Mouse (Mus musculus) kidney, postnatal 36 days (tissue): ENCODE data around the gene Dgkz.

Source experiments
- DNase-seq, 2 experiments: peaks; one replicate each; pipeline ENCODE4 v3.0.0; 2021 to 2022; ENCODE audit warnings: mixed read lengths in 2 of 2

The Dgkz gene

DNA sequence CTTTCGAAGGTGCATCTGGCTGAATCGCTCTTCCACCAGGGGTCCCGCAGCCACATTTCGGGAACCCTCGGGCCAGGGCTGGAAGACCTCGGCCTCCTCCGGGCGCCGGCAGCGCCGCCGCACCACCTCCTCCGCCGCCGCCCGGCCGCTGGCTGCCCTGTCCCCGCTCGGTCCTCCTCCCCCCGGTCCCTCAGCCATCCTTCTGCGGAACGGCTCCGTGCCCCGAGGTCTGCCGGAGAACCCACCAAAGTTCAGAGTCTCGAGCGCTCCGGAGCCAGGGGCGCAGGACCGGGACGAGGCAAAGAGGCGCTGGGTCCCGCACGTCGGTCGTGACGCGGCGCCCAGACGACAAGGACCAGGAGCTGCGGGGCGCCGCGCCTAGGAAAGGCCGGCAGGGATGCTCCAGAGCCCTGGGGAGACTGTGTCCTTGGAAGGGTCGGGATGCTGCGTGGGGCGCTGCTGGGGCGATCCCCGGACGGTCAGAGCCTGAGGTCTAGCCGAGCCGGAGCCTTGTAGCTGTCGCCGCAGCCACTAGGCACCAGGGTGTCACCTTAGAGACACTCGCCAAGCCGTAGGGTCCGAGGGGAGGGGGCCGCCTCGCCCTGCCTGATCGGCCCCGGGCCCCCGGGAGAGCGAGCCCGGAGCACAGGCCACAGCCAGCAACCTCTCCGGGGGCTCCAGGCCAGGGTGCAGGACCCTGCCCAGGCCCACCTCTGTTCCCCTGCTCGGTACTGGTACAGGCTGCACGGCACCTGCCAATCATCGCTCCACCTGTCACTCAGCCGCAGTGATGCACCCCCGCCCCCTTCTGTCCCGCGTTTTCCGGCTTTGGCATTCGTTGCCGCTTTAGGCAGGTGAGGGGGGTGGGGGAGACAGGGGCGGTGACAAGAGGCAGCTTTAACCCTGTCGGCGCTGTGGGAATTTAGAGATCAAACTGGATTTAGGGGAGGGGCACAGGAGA is at the start of gene Dgkz:
Dgkz (minus strand) TSS at position 284 of the 961 bp plus-strand sequence.
- peak in 1 of 2 experiments; percentile 31 for DNase-seq

DNA sequence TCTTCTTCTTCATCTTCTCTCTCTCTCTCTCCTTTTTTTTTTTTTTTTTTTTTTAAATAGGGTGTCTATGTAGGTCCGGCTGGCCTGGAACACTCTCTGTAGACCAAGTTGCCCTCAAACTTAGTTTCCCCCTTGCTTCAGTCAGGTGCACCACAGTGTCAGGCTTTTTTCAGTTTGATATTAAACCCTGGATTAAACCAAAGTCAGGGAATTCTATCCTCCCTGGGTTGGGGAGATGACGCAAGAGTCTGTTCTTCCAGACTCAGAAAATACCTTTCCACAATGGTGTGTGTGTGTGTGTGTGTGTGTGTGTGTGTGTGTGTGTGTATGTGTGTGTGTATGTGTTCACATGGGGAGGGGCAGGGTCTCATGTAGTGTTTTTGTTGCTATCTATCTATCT is 49.5 kb upstream of the Dgkz start:
- DNase-seq: no peak

DNA sequence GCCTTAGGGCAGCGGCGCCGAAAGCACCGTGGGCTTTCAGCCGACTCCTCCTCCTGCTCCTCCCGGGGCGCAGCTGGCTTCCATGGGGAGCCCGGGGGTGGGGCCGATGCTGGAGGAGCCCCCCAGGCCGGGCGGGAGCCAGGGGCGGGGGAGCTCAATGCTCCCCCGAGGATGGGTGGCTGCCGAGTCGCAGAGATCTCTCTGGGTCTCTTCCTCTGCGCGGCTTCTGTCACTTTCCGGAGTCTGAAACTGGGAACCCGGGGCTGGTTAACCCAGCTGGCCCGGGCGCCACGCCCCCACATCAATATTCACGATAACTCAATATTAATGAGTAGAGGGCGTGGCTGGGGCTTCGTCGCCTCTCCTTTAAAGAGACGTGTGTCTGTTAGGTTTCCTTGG is 48.6 kb upstream of the Dgkz start, which contains the start of gene Creb3l1:
Creb3l1 (minus strand) TSS at position 229 of the 399 bp plus-strand sequence.
- peak; percentile 85 to 90 for DNase-seq

DNA sequence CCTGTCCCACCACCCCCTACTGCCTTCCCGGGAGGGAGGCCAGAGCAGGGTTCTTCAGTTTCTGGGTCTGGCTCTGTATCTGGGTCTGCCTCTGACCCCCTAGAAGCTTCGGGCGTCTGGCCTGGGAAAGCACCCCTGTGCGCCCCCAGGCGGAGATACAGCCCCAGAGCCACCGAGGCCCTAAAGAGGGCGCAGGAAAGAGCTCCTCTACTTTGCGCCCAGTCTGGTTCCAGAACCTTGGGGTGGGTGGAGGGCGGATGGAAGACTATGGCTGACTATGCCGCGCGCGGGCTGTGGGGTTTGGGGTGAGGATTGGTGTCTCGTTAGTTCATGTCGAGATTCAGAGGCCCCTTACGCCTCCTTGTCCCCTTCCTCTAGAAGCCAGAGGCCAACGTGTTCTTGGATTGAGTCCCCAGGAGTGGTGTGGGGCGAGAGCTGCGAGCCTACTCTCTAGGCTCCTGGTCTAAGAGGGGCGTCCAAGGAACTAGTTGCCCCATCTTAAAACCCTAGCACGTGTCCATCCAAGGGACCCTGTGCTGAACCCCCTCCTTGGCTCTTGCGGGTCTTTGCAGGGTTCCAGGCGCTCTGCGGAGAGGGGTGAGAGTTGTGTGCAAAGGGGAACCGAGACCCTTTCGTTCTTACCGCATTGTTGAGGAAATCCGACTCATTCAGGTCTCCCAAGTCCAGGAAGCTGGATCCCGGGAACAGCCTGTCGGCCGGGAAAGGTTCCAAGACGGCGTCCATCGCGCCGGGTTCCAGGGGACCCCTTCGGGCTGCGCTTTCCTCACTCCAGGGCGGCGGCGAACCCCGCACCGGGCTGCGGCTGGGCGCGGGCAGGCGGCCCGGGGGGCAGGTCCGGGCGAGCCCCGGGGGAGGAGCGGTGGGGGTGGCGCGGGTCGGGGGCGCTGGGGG is 48.0 kb upstream of the Dgkz start:
- DNase-seq: peak in 1 of 2 experiments; percentile 74

DNA sequence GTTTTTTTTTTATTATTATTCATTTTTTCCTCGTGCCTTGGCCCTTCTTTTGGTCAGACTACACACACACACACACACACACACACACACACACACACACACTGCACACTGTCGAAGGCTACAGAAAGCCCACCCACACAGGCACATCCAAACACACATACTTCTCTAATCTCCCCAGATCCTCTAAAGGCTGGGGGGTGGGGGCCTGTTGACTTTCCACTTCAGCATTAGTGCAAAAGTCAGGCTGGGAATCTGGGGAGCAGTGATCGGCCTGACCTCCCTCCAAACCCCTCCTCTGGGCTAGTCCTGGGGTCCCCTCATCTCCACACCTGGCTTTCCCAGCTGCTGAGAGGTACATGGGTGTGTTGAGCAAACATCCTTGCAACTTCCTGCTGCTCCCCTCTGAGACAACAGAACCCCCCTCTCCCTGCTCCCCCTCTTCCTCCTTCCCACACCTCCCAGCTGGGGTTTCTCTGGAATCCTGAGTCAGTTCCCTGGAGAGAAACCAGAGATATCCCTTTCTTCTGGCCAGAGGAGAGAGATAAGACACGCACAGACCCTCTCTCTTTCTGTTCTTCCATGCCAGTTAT is 45.1 kb upstream of the Dgkz start:
- DNase-seq: peak in 1 of 2 experiments; percentile 19

DNA sequence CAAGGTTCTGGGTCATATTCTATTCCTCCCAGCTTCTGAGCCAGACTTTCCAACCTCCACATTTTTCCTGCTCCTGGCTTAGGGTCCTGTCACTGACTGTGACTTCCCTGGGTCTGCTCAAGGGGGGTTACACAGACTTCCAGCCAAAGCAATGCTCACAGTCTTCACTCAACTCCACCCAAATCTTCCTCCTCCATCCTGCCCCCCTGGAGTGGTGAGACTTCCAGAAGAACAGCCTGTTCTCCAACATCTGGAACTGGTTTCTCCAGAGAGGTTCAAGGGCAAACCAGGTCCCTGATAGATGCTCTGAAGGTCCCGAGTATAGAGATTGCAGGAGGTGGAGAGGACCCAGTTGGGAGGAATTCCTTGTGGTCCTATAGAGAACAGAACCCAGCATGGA is 41.8 kb upstream of the Dgkz start:
- no peak for DNase-seq

DNA sequence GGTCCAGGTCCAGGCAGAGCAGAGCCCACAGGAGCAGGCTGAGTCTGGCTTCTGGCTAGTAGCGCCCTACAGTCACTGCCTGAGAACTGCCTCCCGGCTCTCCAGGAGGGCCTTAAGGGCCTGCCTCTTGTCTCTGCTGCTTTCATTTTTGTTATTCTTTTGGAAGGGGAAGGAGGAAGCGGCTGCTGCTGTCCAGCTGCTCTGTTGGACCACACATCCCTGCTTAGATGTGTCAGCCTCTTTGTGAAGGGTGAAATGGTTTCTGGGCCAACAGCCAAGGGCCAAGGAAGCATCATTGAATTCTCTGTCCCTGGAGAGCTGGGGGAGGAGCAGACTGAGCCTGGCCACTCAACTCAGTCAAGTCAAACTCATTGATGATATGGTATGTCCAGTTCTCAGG is 41.3 kb upstream of the Dgkz start:
- DNase-seq: peak; percentile 79 to 82

DNA sequence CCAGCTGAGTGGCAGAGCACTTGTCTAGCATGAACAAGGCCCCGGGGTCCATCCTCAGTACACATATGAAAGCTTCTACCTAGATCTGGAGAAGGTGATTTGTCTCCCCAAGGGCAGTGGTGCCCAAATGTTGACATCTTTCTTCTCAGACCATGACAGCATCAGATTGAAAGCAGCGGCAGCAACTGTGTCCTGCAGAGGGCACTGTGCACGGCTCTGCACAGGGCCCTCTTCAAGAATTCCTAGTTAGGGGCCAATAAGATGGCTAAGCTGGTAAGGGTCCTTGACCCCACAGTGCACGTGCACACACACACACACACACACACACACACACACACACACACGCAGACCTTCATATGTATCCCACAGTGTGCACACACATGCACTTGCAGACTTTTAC is 39.2 kb upstream of the Dgkz start:
- no peak for DNase-seq

DNA sequence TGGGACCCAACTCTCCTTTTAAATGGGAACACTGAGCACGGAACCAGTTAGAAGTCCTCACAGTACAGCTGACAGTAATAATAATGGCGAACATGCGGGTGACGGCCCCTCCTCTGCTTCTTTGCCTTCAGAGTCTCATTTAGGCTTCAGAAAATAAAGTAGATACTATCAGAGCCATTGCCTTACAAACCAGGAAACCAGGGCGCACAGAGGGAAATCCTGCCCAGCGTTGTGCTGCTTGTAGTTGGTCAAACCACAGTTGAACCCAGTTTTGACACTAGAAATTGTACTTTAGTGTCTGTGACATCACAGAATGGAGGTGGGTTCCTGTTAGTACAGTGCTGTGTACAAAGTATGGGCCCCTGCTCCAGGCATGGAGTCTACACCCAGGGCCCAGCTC is 38.6 kb upstream of the Dgkz start:
- no peak for DNase-seq

DNA sequence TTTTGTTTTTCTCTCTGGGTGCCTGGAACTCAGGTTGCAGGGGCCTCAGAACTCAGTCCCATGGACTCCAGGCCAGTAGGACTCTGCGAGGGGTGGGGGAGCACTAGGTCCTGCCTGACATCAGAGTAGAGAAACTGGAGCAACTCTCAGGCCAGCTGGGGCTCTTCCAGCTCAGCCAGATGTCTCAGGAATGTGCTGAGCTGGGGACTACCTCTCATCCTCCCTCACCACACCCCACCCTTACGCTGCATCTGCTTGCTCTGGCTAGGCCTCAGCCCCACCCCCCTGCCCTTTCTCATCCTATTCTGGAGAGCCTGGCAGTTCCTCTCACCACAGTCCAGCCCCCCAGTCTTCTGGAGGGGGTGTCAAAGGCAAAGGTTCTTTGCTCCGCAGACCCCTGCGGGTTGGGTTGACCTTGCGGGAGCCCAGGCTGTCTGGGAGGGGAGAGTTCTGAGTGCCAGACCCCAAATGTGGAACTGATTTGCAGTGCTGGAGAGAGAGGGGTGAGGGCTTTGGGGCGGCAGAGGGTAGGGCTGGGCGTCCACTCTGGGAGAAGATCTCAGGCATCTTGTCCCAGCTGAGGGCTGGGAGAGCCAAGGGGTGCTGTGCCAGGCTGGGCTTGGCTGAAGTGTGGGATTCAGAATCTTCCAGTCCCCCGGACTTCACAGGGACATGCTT is 37.2 kb upstream of the Dgkz start:
- DNase-seq: peak; percentile 80 to 88

DNA sequence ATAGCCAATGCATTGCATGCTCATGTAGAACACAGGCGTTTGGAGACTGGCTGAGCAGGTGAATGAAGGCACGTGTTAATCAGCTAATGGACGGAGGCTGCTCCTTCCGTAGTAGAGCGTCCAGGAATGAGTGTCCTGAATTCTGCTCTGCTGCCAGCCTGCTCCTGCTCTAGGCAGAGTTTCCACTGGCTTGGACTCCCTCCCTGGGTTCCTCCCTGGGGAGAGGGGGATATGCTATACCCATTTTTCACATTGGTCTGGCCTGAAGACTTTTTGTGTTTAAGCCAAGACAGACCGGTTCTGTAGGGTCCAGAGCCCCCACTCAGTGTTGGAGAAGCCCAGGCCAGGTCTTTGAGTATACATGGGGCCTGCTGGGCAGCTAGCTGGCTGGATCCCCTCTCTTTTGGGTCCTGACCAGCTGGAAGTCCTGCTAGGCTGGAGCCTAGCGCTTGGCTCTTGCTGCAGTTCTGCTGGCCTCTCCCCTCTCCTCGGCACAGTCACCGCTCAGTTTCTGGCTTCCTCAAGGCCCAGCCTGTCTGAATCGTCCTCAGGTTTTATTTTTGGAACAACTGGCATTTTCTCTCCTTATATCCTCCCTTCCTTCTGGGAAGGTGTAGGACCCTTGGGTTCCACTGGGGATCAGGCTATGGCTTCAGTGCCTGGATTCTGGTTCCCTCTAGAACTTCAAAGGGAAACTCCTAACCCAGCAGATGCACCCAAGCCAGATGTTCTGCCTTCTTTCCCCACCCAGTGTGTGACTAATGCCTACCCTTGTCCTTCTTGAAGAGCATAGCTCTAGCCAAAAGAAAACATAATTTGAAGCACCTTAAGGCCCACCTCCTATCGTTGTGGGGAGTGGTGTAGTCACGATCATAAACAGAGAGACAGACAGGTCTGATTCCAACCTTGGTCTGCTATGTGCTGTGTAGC is 36.0 kb upstream of the Dgkz start:
- no peak for DNase-seq

DNA sequence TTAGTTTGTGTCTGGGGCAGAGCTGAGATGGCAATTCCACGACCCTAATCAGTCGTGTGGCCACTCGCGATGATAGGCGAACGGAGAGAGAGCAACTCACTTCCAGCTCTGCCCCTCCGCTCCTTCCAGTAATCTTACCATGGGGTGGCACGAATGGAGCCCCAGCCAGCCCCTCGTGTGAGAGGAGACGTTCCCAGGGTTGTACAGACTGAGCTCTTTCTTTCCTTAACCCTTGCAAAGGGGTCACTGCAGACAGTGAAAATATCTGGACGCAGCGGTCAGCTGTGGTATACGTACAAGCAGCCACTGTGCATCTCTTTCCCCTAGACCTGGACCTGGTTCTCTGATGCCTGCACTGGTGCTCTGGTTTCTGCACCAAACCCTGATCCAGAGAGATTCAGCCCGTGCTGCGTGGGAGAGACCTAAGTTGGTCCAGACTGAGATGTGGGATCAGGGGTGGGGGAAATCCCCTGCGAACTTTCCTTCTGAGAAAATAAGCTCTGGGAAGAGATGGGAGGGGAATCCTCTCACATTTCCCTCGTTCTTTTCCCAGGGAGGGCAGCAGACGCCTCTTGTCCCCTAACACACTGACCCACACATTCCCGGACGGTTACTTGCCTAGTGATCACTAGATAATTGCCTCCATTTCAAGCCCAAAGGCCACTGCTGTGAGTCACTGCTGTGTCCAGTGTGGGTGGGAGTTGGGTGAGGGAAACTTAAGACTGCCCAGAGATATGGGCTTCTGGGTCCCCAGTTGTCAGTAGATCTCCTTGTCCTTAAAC is 33.1 kb upstream of the Dgkz start:
- DNase-seq: no peak

DNA sequence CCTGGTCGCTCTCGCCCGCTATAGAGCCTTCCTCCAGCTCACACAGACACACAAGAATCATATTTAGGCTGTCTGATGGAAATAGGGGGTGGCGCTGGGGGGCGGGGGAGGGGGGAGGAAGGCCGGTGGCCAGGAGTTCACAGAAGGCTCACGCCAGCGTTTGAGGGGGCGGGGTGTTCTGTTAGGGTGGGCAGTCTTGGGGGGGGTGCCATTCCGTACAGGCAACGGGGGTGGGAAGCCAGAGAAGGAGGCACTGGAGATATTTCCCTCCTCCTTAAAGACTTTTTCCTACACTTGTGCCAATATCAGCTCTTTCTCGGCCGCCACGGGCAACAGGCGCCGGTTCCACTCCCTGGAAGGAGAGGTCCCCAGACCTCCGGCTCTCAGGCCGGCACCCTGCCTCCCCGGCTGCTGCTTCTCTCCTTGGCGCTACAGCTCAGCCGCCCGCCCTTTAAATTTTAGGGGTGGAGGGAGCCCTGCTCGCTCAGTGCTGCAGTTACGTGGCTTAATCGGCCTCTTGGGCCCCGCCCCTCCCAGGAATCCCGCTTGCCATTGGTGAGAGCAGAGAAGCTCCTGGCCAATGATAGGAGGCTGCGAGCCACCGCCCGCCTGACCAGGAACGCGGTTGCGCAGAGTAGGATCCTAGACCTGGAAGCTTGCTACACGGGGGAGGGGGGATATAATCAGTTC is 32.4 kb upstream of the Dgkz start:
- peak; percentile 99 for DNase-seq

DNA sequence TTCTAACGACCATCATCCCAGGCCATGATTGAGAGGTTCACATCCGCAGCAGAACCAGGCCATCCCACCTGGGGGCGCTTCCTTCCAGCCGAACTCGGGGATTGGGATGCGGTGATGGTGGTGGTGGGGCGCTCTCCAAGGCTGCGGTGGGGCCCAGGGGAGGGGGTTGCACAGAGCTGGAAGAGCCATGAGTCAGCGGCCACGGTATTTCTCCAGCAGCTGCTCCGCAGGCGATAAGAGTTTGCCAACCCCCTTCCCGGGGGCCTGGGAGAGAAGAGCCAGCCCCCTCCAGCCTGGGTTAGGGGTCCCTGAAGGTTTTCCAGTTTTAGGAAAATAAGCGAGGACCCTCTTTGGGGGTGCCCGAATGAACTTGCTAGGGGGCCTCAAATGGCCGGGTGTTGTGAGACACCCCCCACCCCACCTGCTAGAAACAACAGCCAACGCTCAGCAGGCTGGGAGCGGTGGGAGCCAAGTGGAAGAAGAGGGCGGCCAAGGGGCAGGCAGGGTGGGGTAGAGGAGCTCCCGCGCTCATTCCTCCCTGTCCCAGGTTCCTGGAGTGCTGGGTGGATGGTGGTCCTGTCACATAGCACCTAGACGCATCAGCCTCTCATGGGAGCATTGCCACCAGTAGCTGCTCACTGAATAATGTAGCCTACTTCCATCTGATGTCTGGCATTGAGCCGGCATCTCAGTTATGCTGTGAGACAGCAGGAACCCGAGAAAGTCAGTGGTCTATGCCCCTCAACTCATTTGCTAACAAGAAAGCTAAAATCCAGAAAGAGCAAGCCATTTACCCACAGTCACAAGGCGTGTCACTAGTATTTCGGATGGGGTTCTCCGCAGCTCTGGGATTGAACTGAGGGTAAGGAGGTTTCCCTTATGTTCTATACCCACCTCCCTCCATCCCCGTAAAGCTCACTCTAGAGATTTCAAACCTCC is 31.6 kb upstream of the Dgkz start:
- peak in 1 of 2 experiments; percentile 66 for DNase-seq

DNA sequence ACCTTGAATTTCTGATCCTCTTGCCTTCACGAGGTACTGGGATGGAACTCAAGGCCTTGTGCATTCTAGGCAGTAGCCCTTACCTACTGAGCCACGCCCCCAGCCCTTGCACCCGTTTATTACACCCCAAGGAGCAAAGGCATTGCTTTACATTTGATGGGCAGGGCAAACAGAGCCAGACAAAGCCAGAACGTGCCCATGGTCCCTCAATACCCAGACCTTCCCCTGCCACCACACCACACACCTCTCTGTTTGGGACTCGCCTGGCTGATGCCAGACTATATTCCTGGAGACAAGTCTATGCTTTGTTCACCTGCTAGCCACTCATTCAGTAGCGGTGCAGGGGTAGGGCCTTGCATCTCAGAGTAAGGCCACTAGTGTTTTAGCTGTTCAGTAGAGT is 30.8 kb upstream of the Dgkz start:
- no peak for DNase-seq

DNA sequence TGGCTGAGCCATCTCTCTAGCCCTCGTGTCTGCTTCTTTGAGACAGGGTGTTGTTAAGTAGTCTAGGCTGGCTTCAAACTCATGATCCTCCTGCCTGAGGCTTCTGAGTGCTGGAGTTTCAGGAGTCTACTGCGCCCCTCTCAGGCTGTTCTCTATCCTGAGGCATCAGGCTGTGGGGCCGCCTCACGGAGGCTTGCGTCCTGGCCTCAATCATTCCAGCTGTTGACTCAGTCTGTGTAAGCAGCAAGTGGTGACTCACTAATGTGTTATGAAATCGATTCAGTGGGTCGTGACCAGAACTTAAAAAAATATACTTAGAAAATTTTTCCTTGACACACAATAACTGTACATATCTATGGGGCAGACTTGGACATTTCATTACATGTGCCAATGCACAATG is 29.0 kb upstream of the Dgkz start:
- no peak for DNase-seq

DNA sequence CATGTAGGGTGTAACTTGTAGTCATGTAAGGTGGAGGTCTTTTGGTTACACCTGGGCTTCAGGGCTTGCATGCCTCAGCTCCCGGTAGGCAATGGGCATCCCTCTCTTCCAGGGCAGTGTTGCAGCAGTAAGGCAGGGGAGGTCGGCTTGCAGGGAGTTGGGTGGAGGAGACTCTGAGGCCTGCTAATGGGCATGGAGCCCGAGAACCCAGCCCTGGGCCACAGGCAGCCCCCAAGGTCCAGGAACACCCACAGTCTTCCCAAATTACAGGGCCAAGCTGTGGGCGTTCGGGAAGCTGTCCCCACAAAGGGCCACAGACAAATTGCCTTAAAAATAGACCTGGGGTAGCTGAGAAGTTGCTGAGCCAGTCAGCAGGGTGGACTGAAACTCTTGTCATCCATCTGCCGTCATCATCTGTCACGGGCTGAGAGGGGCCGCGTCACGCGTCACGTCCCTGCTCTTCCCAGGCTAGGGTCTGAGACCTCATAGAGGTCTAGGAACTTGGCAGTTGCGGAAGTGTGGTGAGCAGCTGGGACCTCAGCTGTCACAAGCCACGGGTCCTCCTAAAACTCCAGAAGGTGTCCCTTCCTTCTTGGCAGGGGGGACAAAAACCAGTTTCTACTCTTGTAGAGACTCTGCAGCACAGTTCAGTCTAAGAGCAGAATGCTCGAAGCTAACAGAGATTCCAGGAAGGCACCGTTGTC is 22.4 kb upstream of the Dgkz start:
- DNase-seq: no peak

DNA sequence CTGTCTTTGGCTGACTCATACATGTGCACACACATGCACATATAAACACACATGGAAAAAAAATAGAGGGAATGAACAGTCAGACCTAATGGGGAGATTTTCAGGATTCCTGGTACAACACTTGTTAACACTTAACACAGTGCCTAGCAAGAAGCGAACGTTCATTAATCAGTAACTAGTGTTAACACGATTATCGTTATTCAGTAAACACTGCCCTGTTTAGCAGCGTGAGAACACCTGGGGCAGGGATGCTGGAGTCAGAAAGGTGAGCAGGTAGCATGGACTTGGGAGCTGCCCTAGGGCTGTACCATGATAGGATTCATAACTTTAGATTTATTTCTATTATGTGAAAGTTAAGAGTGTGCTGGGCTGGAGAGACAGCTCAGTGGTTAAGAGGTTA is 20.3 kb upstream of the Dgkz start:
- peak; percentile 53 to 75 for DNase-seq
